Mouse (Mus musculus): Measurements from ENCODE around the gene Bpifc.

- TF ChIP-seq POLR2A (IDR thresholded peaks at IDR 0.05; ENCODE audit: control insufficient read depth, low read depth, low read length) (peak; percentile 75), CTCF (IDR thresholded peaks at IDR 0.05; ENCODE audit: control insufficient read depth, insufficient read depth, insufficient replicate concordance, low read depth, low read length) (peak; percentile 4; the same call in 1 of the 2 replicates)
These were observed 95.0 kb downstream of the Bpifc start, which contains the start of gene Prdm4 for GRCm38 (mm10) chr10:85916498-85917309.
